Comparison of ENCODE assay signal across 12 mouse cellular contexts in genomic region chr4:59709321-59709720, GRCm38 (mm10).
DNase-seq lines count a peak whose midpoint lies in the region; ATAC-seq and TF ChIP-seq lines count a peak whose summit lies in the region.
"Had no signal": no experiment of that assay in that cellular context is flagged by ENCODE, and none has a peak within 500 bp of the region (broad histone marks: within the 10 kb centered on the region; RNA-seq: fewer than 3 reads in every experiment).

No protein-coding gene starts in this region.

- 0 out of 2 replicates have a peak, but pooled peaks have one; percentile 19 for ATAC-seq in hindbrain, postnatal 0 days
- 0 out of 2 replicates have a peak, but pooled peaks have one; percentile 22 for ATAC-seq in common myeloid progenitor, adult 5-6 weeks (replicated peaks; ENCODE audit: low read depth, poor library complexity, severe bottlenecking)

- 61% methylated on average over 5 of the region's 5 CpGs for WGBS in hindbrain, postnatal 0 days
- 87% methylated on average over 5 of the region's 5 CpGs for WGBS in hindbrain, embryonic 10.5 days

- peak; percentile 52 for DNase-seq in hindbrain, postnatal 0 days (ENCODE audit: low spot score)
- DNase-seq in hindbrain, embryonic 10.5 days (ENCODE audit: low spot score): no peak
- no peak for DNase-seq in ES-E14 (ENCODE audit: low read depth, low spot score)
- DNase-seq in adrenal gland, postnatal 14 days: peak; percentile 80
- DNase-seq in c-Kit-positive CD71-positive TER-119-positive erythroid progenitor cells, embryonic 14.5 days (ENCODE audit: low spot score): no peak
- no peak for DNase-seq in spleen, postnatal 36 days (ENCODE audit: low spot score in 2 of 2)
- DNase-seq in layer of hippocampus, postnatal 14 days (ENCODE audit: low spot score in 2 of 2): no peak
- DNase-seq: heart, postnatal 10 days; right cerebral cortex, postnatal 14 days had no signal

- no peaks in the 10 kb centered on the region for H3K27me3 ChIP-seq in hindbrain, postnatal 0 days (ENCODE audit: insufficient read depth, low read length)
- no peaks in the 10 kb centered on the region for H3K27me3 ChIP-seq in hindbrain, embryonic 10.5 days (ENCODE audit: insufficient read depth, poor library complexity, severe bottlenecking)
- H3K27me3 ChIP-seq: limb, embryonic 13.5 days had no signal

- in situ Hi-C loops in ES-E14 (cut with MboI; ENCODE audit: low sequenced_read_pairs in 2 of 2, unreplicated experiment in 2 of 2): no loop called here

- no peaks in the 10 kb centered on the region for H3K9me3 ChIP-seq in hindbrain, postnatal 0 days (ENCODE audit: low read length)
- no peaks in the 10 kb centered on the region for H3K9me3 ChIP-seq in hindbrain, embryonic 10.5 days
- H3K9me3 ChIP-seq in ES-E14 (ENCODE audit: control insufficient read depth, insufficient read depth, low read depth, low read length): no peaks in the 10 kb centered on the region
- H3K9me3 ChIP-seq: limb, embryonic 13.5 days had no signal

- no peaks in the 10 kb centered on the region for H3K36me3 ChIP-seq in hindbrain, postnatal 0 days (ENCODE audit: insufficient read depth, low read length)
- H3K36me3 ChIP-seq in hindbrain, embryonic 10.5 days: peaks cover 9% of the 10 kb centered on the region; the same call in 1 of the 2 replicates
- H3K36me3 ChIP-seq in ES-E14 (ENCODE audit: control insufficient read depth, insufficient read depth, low read length, poor library complexity, severe bottlenecking): no peaks in the 10 kb centered on the region
- H3K36me3 ChIP-seq: limb, embryonic 13.5 days had no signal

- H3K4me3 ChIP-seq in hindbrain, postnatal 0 days (ENCODE audit: low read length): no peak overlapping the region
- H3K4me3 ChIP-seq in hindbrain, embryonic 10.5 days: no peak overlapping the region
- no peak overlapping the region for H3K4me3 ChIP-seq in ES-E14 (ENCODE audit: insufficient read depth in 1 of 2, low read depth in 1 of 2, low read length in 2 of 2, poor library complexity in 1 of 2, severe bottlenecking in 1 of 2)
- H3K4me3 ChIP-seq: limb, embryonic 13.5 days had no signal

- peaks cover 3% of the 10 kb centered on the region; the same call in 1 of the 2 replicates for H3K4me1 ChIP-seq in hindbrain, postnatal 0 days (ENCODE audit: insufficient read depth, low read length)
- peaks cover 14% of the 10 kb centered on the region for H3K4me1 ChIP-seq in hindbrain, embryonic 10.5 days (replicated peaks)
- peaks cover 0 to 2% of the 10 kb centered on the region in 2 experiments; a peak in 1 of 4 replicates for H3K4me1 ChIP-seq in ES-E14 (ENCODE audit: control insufficient read depth in 2 of 2, insufficient read depth in 2 of 2, low read length in 2 of 2, poor library complexity in 1 of 2)

- TF ChIP-seq CTCF in hindbrain, postnatal 0 days (IDR thresholded peaks at IDR 0.05; ENCODE audit: low read depth): no peak

- H3K4me2 ChIP-seq in hindbrain, postnatal 0 days (ENCODE audit: low read depth, low read length): no peak overlapping the region
- H3K4me2 ChIP-seq: limb, embryonic 13.5 days had no signal

- H3K9ac ChIP-seq in hindbrain, postnatal 0 days (replicated peaks; ENCODE audit: low read length): no peak overlapping the region
- no peak overlapping the region for H3K9ac ChIP-seq in ES-E14 (ENCODE audit: insufficient read depth, low read depth, low read length, poor library complexity, severe bottlenecking)
- H3K9ac ChIP-seq: limb, embryonic 13.5 days had no signal

- no peak overlapping the region for H3K27ac ChIP-seq in hindbrain, postnatal 0 days
- H3K27ac ChIP-seq in hindbrain, embryonic 10.5 days: no peak overlapping the region
- no peak overlapping the region for H3K27ac ChIP-seq in ES-E14 (ENCODE audit: insufficient read depth, low read depth, low read length, poor library complexity, severe bottlenecking)
- H3K27ac ChIP-seq: limb, embryonic 13.5 days; stomach, postnatal 0 days had no signal

TF ChIP-seq in ES-E14, 5 proteins besides CTCF, POLR2A, EP300 and RAD21:
- TF ChIP-seq MAFK (IDR thresholded peaks at IDR 0.05; ENCODE audit: insufficient read depth, low read depth, low read length): 0 out of 2 replicates have a peak, but pooled peaks have one; percentile 22
- TF ChIP-seq HCFC1 (IDR thresholded peaks at IDR 0.05; ENCODE audit: borderline replicate concordance, insufficient read depth, low read length): no peak

Comparison
In these comparisons a context has a peak if more than half of its experiments do, and no peak if none do; other contexts are left out.
1. DNase-seq: peak in hindbrain, postnatal 0 days (single experiment) and adrenal gland, postnatal 14 days (single experiment); none in hindbrain, embryonic 10.5 days (single experiment), ES-E14 (single experiment), c-Kit-positive CD71-positive TER-119-positive erythroid progenitor cells, embryonic 14.5 days (single experiment), spleen, postnatal 36 days (0 of 2) and layer of hippocampus, postnatal 14 days (0 of 2).